Mouse (Mus musculus): ENCODE data around the gene Per2. TPM values are rescaled to one million over a fixed set of nuclear protein-coding genes. Genes with fewer than 3 reads are reported as not detected.

Gene Per2
- polyA plus RNA-seq, 1 experiment from 2014 or later = 6.8 TPM

DNA sequence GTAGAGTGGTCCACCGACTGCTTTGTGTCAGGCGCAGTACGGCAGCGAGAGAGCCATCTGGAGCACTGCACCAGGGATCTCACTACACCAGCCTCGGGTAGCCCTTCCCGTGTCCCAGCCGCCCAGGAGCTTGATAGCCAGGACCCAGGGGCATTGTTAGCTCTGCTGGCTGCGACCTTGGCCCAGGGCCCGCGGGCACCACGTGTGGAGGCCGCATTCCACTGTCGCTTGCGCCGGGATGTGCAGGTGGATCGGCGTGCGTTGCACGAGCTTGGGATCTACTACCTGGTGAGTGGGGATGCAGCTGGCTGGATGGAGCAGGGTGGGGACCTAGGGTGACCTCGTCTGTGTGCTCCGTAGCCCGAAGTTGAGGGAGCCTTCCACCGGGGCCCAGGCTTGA, 89.1 kb downstream of the Per2 start:
- H3K4me3 ChIP-seq (replicated peaks; ENCODE audit: low read depth, low read length) = no peak overlapping the region
- DNase-seq (no peak), ATAC-seq (ENCODE audit: low FRiP score, low TSS enrichment) (no peak)
- no peak overlapping the region for H3K9ac ChIP-seq (replicated peaks; ENCODE audit: low read length)
- H3K27me3 ChIP-seq (ENCODE audit: control insufficient read depth, insufficient read depth, low read length) = peaks cover 11% of the 10 kb centered on the region; the same call in 1 of the 2 replicates
- peaks cover 52% of the 10 kb centered on the region for H3K36me3 ChIP-seq (ENCODE audit: control insufficient read depth, insufficient read depth, low read length)
- H3K4me1 ChIP-seq (ENCODE audit: control insufficient read depth, insufficient read depth, low read length) = peaks cover 4% of the 10 kb centered on the region; the same call in 1 of the 2 replicates
- H3K27ac ChIP-seq (replicated peaks; ENCODE audit: low read depth, low read length) = no peak overlapping the region
- no peak overlapping the region for H3K4me2 ChIP-seq (ENCODE audit: low read length)
- H3K9me3 ChIP-seq (ENCODE audit: control insufficient read depth, low read length) = no peaks in the 10 kb centered on the region
- WGBS = 91% methylated on average over 23 of the region's 23 CpGs

DNA sequence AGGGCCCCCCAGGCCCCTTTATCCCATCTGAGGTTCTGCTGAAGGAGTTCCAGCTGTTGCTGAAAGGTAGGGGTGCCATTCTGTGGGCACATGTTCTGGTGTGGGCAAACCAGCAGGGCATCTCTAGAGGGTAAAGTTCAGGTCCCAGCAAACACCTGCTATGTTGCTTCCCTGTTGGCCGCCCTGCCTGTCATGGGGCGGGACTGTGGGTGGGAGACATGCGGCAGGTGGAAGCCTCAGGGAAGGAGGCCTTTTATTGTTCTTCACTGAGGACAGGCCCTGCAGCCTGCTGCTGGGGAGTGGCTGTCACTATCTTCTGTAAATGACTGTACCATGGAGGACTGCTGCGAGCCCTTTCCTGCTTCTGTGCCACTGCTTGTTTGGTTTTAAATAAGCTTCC, 89.7 kb downstream of the Per2 start:
- peaks cover 11% of the 10 kb centered on the region; the same call in 1 of the 2 replicates for H3K27me3 ChIP-seq (ENCODE audit: control insufficient read depth, insufficient read depth, low read length)
- peaks cover 4% of the 10 kb centered on the region; the same call in 1 of the 2 replicates for H3K4me1 ChIP-seq (ENCODE audit: control insufficient read depth, insufficient read depth, low read length)
- ATAC-seq (ENCODE audit: low FRiP score, low TSS enrichment) = no peak
- no peak overlapping the region for H3K4me2 ChIP-seq (ENCODE audit: low read length)
- no peak overlapping the region for H3K27ac ChIP-seq (replicated peaks; ENCODE audit: low read depth, low read length)
- WGBS = 70% methylated on average over 4 of the region's 4 CpGs
- H3K4me3 ChIP-seq (replicated peaks; ENCODE audit: low read depth, low read length) = no peak overlapping the region
- no peak overlapping the region for H3K9ac ChIP-seq (replicated peaks; ENCODE audit: low read length)
- H3K36me3 ChIP-seq (ENCODE audit: control insufficient read depth, insufficient read depth, low read length) = peaks cover 45% of the 10 kb centered on the region
- no peaks in the 10 kb centered on the region for H3K9me3 ChIP-seq (ENCODE audit: control insufficient read depth, low read length)
- DNase-seq = no peak

DNA sequence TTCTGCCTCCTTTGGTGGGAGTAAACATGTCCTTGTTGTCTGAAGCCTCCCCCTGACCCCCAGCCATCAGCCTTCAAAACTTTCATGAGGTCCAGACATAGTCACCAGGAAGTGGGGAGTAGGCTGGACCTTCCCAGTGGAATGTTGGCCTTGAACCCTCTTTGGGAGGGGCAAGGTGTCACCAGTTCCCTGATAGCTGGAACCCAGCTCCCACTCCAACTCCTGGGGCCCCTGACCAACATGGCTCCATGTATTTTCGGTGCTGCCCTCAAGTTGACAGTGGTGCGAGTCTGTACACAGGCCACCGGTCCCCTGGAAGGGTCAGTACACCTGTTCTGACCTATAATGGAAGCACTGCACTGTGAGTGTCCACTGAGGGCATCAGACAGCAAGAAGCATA, 91.8 kb downstream of the Per2 start:
- H3K4me3 ChIP-seq (replicated peaks; ENCODE audit: low read depth, low read length) = no peak overlapping the region
- no peak overlapping the region for H3K9ac ChIP-seq (replicated peaks; ENCODE audit: low read length)
- H3K9me3 ChIP-seq (ENCODE audit: control insufficient read depth, low read length) = no peaks in the 10 kb centered on the region
- ATAC-seq (ENCODE audit: low FRiP score, low TSS enrichment) (no peak), DNase-seq (no peak)
- H3K27me3 ChIP-seq (ENCODE audit: control insufficient read depth, insufficient read depth, low read length) = peaks cover 11% of the 10 kb centered on the region; the same call in 1 of the 2 replicates
- no peak overlapping the region for H3K27ac ChIP-seq (replicated peaks; ENCODE audit: low read depth, low read length)
- peaks cover 4% of the 10 kb centered on the region; the same call in 1 of the 2 replicates for H3K4me1 ChIP-seq (ENCODE audit: control insufficient read depth, insufficient read depth, low read length)
- WGBS = 98% methylated on average over 3 of the region's 3 CpGs
- peaks cover 24% of the 10 kb centered on the region for H3K36me3 ChIP-seq (ENCODE audit: control insufficient read depth, insufficient read depth, low read length)
- no peak overlapping the region for H3K4me2 ChIP-seq (ENCODE audit: low read length)

DNA sequence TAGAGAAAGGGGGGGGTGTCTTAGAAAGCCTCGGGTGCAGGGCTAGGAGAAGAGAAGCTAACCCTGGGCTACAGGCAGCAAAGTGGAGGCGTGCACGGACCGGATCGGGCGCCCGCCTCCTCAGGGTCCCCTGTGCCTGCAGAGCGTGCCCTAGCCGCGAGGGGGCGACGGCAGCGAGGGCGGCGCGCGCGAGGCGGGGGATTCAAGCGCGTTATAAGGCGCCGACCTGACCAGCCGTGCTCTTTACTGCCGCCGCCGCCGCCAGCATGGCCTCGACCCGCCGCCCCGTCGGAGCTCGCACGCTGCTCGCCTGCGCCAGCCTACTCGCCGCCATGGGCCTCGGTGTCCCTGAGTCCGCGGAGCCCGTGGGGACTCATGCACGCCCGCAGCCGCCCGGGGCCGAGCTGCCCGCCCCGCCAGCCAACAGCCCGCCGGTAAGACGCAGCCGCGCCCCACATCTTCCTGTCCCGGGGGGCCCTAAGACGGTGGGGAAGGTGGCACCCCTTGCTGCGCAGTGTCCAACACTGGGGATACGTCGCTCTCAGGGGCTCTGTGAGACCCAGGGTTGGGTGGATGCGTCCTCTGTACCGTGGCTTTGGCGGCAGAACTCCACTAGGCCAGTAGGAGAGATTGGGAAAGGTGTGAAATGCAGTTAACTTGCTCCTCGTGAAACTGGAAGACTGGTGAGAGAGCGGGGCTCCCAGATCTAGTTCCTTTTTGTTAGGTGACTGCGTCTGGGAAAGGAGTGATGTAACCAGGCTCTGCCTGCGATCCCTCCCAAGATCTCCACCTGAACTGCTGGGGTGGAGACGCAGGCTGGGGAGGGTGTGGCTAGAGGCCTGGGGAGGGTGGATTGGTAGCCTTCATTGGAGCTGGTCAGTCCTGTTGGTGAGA, 92.7 kb downstream of the Per2 start, which contains the start of gene Erfe:
Gene Erfe, plus strand, starts transcription at position 216 of the 894 bp plus-strand sequence.
- H3K36me3 ChIP-seq (ENCODE audit: control insufficient read depth, insufficient read depth, low read length) = peaks cover 16% of the 10 kb centered on the region
- H3K27ac ChIP-seq (replicated peaks; ENCODE audit: low read depth, low read length) = no peak within 1 kb of the TSS
- ATAC-seq (ENCODE audit: low FRiP score, low TSS enrichment) (peak; percentile 41; the same call in 1 of the 2 replicates), DNase-seq (peak; percentile 70)
- H3K4me1 ChIP-seq (ENCODE audit: control insufficient read depth, insufficient read depth, low read length) = peaks cover 4% of the 10 kb centered on the region; the same call in 1 of the 2 replicates
- peak within 1 kb of the TSS; percentile 39 for H3K4me3 ChIP-seq (replicated peaks; ENCODE audit: low read depth, low read length)
- peaks cover 11% of the 10 kb centered on the region; the same call in 1 of the 2 replicates for H3K27me3 ChIP-seq (ENCODE audit: control insufficient read depth, insufficient read depth, low read length)
- 1% methylated on average over 68 of the region's 68 CpGs for WGBS
- H3K9ac ChIP-seq (replicated peaks; ENCODE audit: low read length) = no peak within 1 kb of the TSS; the same call in 1 of the 2 replicates
- no peaks in the 10 kb centered on the region for H3K9me3 ChIP-seq (ENCODE audit: control insufficient read depth, low read length)
- peak within 1 kb of the TSS; percentile 64 for H3K4me2 ChIP-seq (ENCODE audit: low read length)

Other genes with a start within 250 kb of the Per2 start
- 67.5 and 75.2 TPM in 2 replicates for gene Ube2f, start 209.0 kb downstream of the Per2 start, polyA plus RNA-seq (2014; fragmentation: Nextera tagmentation; extraction: Ambion mirVana)
- 8.5 and 9.0 TPM in 2 replicates for gene Scly, start 161.0 kb downstream of the Per2 start, polyA plus RNA-seq (2014; fragmentation: Nextera tagmentation; extraction: Ambion mirVana)
- 0.11 and 0.22 TPM in 2 replicates for gene Espnl, start 137.2 kb downstream of the Per2 start, polyA plus RNA-seq (2014; fragmentation: Nextera tagmentation; extraction: Ambion mirVana)
- gene Klhl30, start 108.3 kb downstream of the Per2 start, polyA plus RNA-seq (2014; fragmentation: Nextera tagmentation; extraction: Ambion mirVana) = not detected in 2 replicates
- gene Erfe, start 92.9 kb downstream of the Per2 start, polyA plus RNA-seq (2014; fragmentation: Nextera tagmentation; extraction: Ambion mirVana) = 0.17 and 0.42 TPM in 2 replicates
- gene Ilkap, start 60.5 kb downstream of the Per2 start, polyA plus RNA-seq (2014; fragmentation: Nextera tagmentation; extraction: Ambion mirVana) = 132 and 141 TPM in 2 replicates
- 187 and 214 TPM in 2 replicates for gene Hes6, start 45.3 kb downstream of the Per2 start, polyA plus RNA-seq (2014; fragmentation: Nextera tagmentation; extraction: Ambion mirVana)
- gene Traf3ip1, start 35.3 kb upstream of the Per2 start, polyA plus RNA-seq (2014; fragmentation: Nextera tagmentation; extraction: Ambion mirVana) = 8.6 and 9.2 TPM in 2 replicates
- 10.6 and 14.9 TPM in 2 replicates for gene Asb1, start 81.2 kb upstream of the Per2 start, polyA plus RNA-seq (2014; fragmentation: Nextera tagmentation; extraction: Ambion mirVana)